Mouse (Mus musculus) embryonic facial prominence, embryonic 10.5 days (tissue): ENCODE results near the gene Rhox4c. TPM values are rescaled to one million over a fixed set of nuclear protein-coding genes. Genes with fewer than 3 reads are reported as not detected.
"Not testable (repeated sequence)": the region's sequence is repeated elsewhere in the genome, so short reads cannot be mapped to it uniquely, and the experiment has no call there.

ENCODE experiments used
- DNase-seq: peaks from one replicate; pipeline ENCODE4 v3.0.0-alpha.2; 2017; ENCODE audit warnings: low spot score
- H3K27ac ChIP-seq: fragments of 300-500 bp; sonication (generic); replicated peaks from 2 replicates; pipeline ENCODE4 v1.5.1; 2016; ENCODE audit warnings: mild to moderate bottlenecking
- H3K27me3 ChIP-seq: fragments of 300-500 bp; sonication (generic); replicated peaks from 2 replicates; pipeline ENCODE4 v1.6.1; 2016; ENCODE audit warnings: low read depth, mild to moderate bottlenecking; ENCODE audit not compliant: poor library complexity, severe bottlenecking
- H3K36me3 ChIP-seq: fragments of 300-500 bp; sonication (generic); replicated peaks from 2 replicates; pipeline ENCODE4 v1.6.1; 2016; ENCODE audit warnings: mild to moderate bottlenecking, moderate library complexity
- H3K4me1 ChIP-seq: fragments of 300-500 bp; sonication (generic); 2 replicates; pipeline ENCODE4 v1.6.1; 2016
- H3K4me3 ChIP-seq: fragments of 300-500 bp; sonication (generic); 2 replicates; pipeline ENCODE4 v1.5.1; 2016; ENCODE audit warnings: mild to moderate bottlenecking, moderate library complexity
- H3K9me3 ChIP-seq: fragments of 300-500 bp; sonication (generic); 2 replicates; pipeline ENCODE4 v1.6.1; 2016; ENCODE audit warnings: mild to moderate bottlenecking
- WGBS: fragments of 180-500 bp; shearing (Covaris S2); methylation state at CpG from one replicate; pipeline ENCODE4 v1.1.7; 2016; 5-methylcytosine and 5-hydroxymethylcytosine counted together
- polyA plus RNA-seq: library from polyadenylated mRNA; unstranded; fragments of >200 nt; fragmentation: Nextera tagmentation; extraction: Ambion mirVana; gene quantifications from 2 replicates; pipeline ENCODE4 v1.2.1, GENCODE M21; 2016

The Rhox4c gene
- not detected in 2 replicates for polyA plus RNA-seq

DNA sequence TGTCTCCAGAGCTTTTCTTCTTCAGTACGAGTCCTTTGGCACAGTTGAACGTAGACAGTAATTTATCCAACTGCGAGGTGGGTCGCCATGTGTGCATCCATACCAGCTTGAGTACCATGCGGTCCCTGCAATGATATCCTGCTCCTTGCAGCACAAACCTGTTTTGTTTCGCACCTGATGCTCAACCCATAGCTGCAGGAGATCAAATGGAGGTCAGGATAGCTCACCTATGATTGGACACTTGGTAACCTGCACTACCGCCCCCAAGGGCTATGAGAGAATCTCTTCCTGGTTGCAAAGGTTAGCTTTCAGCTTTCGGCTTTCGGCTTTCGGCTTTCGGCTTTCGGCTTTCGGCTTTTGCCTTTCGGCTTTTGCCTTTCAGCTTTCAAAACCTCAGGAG lies at the start of gene Rhox4c:
Rhox4c (plus strand) TSS at position 301 of the 400 bp plus-strand sequence.
- H3K27me3 ChIP-seq, result not testable (repeated sequence)
- 93% methylated on average over 14 of the region's 14 CpGs for WGBS

GRCm38 (mm10) chrX:37432194-37432593 lies 47.9 kb upstream of the Rhox4c start, which contains the start of gene Rhox4b:
Gene Rhox4b, plus strand, starts transcription at chrX:37432494.
- DNase-seq, H3K27me3 ChIP-seq, H3K27ac ChIP-seq, H3K4me3 ChIP-seq, H3K9me3 ChIP-seq, H3K4me1 ChIP-seq, H3K36me3 ChIP-seq: not testable (repeated sequence)
- WGBS, result 85% methylated on average over 14 of the region's 15 CpGs

More for the DNA sequence above, at the start of gene Rhox4c:
- not testable (repeated sequence) for H3K36me3 ChIP-seq, DNase-seq, H3K4me3 ChIP-seq, H3K9me3 ChIP-seq, H3K4me1 ChIP-seq, H3K27ac ChIP-seq

- H3K27ac ChIP-seq, H3K4me1 ChIP-seq, H3K4me3 ChIP-seq, H3K27me3 ChIP-seq, H3K9me3 ChIP-seq, DNase-seq, H3K36me3 ChIP-seq: not testable (repeated sequence)
- WGBS, result 97% methylated on average over 8 of the region's 10 CpGs
These were observed 26.8 kb upstream of the Rhox4c start, which contains the start of gene Rhox2c for GRCm38 (mm10) chrX:37453380-37453779. Gene Rhox2c, plus strand, starts transcription at chrX:37453680.

- not testable (repeated sequence) for H3K4me3 ChIP-seq, H3K27ac ChIP-seq, H3K4me1 ChIP-seq, H3K36me3 ChIP-seq, DNase-seq, H3K9me3 ChIP-seq, H3K27me3 ChIP-seq
- WGBS, result 92% methylated on average over 3 of the region's 4 CpGs
These were observed 21.9 kb upstream of the Rhox4c start, which contains the start of gene Rhox3c for GRCm38 (mm10) chrX:37458285-37458684. Gene Rhox3c, plus strand, starts transcription at chrX:37458585.

DNA sequence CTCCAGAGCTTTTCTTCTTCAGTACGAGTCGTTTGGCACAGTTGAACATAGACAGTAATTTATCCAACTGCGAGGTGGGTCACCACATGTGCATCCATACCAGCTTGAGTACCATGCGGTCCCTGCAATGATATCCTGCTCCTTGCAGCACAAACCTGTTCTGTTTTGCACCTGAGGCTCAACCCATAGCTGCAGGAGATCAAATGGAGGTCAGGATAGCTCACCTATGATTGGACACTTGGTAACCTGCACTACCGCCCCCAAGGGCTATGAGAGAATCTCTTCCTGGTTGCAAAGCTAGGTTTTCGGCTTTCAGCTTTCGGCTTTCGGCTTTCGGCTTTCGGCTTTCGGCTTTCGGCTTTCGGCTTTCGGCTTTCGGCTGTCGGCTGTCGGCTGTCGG lies 33.9 kb downstream of the Rhox4c start, which contains the start of gene Rhox4d:
Rhox4d (plus strand) TSS at position 301 of the 400 bp plus-strand sequence.
- DNase-seq, H3K9me3 ChIP-seq, H3K36me3 ChIP-seq, H3K27me3 ChIP-seq, H3K4me1 ChIP-seq, H3K4me3 ChIP-seq, H3K27ac ChIP-seq: not testable (repeated sequence)
- WGBS, result 94% methylated on average over 17 of the region's 18 CpGs

DNA sequence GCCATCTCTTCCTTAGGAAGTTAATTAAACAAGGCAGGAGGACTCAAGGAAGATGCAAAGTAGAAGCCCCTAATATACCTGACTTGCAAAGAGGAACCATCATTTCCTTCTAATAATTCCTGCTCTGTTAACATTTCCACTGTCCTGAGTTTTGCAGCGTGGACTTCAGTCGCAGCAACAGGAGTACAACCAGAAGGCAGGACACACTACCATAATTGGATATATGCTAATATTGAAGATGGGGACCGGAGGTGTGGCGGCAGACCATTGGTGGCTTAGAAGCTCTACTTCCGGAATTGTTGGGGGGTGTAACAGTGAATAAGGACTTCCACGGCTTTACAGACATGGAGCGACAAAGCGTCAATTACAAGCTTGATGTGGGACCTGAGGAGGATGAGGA lies 50.0 kb downstream of the Rhox4c start, which contains the start of gene Rhox2e:
Rhox2e (plus strand) TSS at position 301 of the 400 bp plus-strand sequence.
- not testable (repeated sequence) for H3K9me3 ChIP-seq, DNase-seq, H3K27me3 ChIP-seq, H3K27ac ChIP-seq, H3K36me3 ChIP-seq, H3K4me1 ChIP-seq, H3K4me3 ChIP-seq
- 95% methylated on average over 3 of the region's 8 CpGs for WGBS

Other genes starting within 250 kb of the Rhox4c start
- not detected in 2 replicates for gene Rhox2a, start 235.4 kb upstream of the Rhox4c start, polyA plus RNA-seq
- not detected in 2 replicates for gene Rhox3a, start 230.4 kb upstream of the Rhox4c start, polyA plus RNA-seq
- not detected in 2 replicates for gene Rhox4a, start 215.0 kb upstream of the Rhox4c start, polyA plus RNA-seq
- not detected in 2 replicates for gene Rhox3a2, start 100.3 kb upstream of the Rhox4c start, polyA plus RNA-seq
- gene Rhox4a2, start 89.5 kb upstream of the Rhox4c start, polyA plus RNA-seq, result 1.9 and 2.0 TPM in 2 replicates
- not detected in 2 replicates for gene Rhox2b, start 68.3 kb upstream of the Rhox4c start, polyA plus RNA-seq
- 0.64 and 0.68 TPM in 2 replicates for gene Rhox4b, start 47.8 kb upstream of the Rhox4c start, polyA plus RNA-seq
- 0.48 TPM in 1 of 2 replicates, not detected in the other for gene Rhox2c, start 26.7 kb upstream of the Rhox4c start, polyA plus RNA-seq
- not detected in 2 replicates for gene Rhox3c, start 21.8 kb upstream of the Rhox4c start, polyA plus RNA-seq
- gene Rhox2d, start 13.1 kb downstream of the Rhox4c start, polyA plus RNA-seq, result not detected in 2 replicates
- gene Rhox4d, start 34.0 kb downstream of the Rhox4c start, polyA plus RNA-seq, result not detected in 2 replicates
- gene Rhox2e, start 50.1 kb downstream of the Rhox4c start, polyA plus RNA-seq, result 0.27 and 0.52 TPM in 2 replicates
- gene Rhox3e, start 61.7 kb downstream of the Rhox4c start, polyA plus RNA-seq, result not detected in 2 replicates
- 0.35 TPM in 1 of 2 replicates, not detected in the other for gene Rhox4e, start 77.1 kb downstream of the Rhox4c start, polyA plus RNA-seq
- not detected in 2 replicates for gene Rhox2f, start 91.1 kb downstream of the Rhox4c start, polyA plus RNA-seq
- not detected in 2 replicates for gene Rhox3f, start 100.7 kb downstream of the Rhox4c start, polyA plus RNA-seq
- gene Rhox4f, start 127.4 kb downstream of the Rhox4c start, polyA plus RNA-seq, result not detected in 2 replicates
- not detected in 2 replicates for gene Rhox3g, start 148.3 kb downstream of the Rhox4c start, polyA plus RNA-seq
- gene Rhox2g, start 163.1 kb downstream of the Rhox4c start, polyA plus RNA-seq, result not detected in 2 replicates
- not detected in 2 replicates for gene Rhox4g, start 171.0 kb downstream of the Rhox4c start, polyA plus RNA-seq
- not detected in 2 replicates for gene Rhox3h, start 188.4 kb downstream of the Rhox4c start, polyA plus RNA-seq
- gene Rhox2h, start 192.9 kb downstream of the Rhox4c start, polyA plus RNA-seq, result not detected in 2 replicates